Mouse (Mus musculus) lung, embryonic 16.5 days (tissue): ENCODE measurements around the gene N4bp3. TPM values are rescaled to one million over a fixed set of nuclear protein-coding genes. Genes with fewer than 3 reads are reported as not detected.
"Not testable (repeated sequence)": the region's sequence is repeated elsewhere in the genome, so short reads cannot be mapped to it uniquely, and the experiment has no call there.

ENCODE experiments used
- ATAC-seq: fragments of 200-750 bp; cut with Nextera tagmentation; 2 replicates; pipeline ENCODE4 v1.8.0; 2017; ENCODE audit warnings: low read depth, mild to moderate bottlenecking, moderate library complexity
- H3K27ac ChIP-seq: fragments of 300-500 bp; sonication (generic); 2 replicates; pipeline ENCODE4 v1.5.1; 2014; ENCODE audit warnings: mild to moderate bottlenecking, control low read depth, low read length
- H3K27me3 ChIP-seq: fragments of 300-500 bp; sonication (generic); 2 replicates; pipeline ENCODE4 v1.6.1; 2014; ENCODE audit warnings: low read depth, low read length, mixed read lengths; ENCODE audit not compliant: control insufficient read depth, insufficient read depth
- H3K36me3 ChIP-seq: fragments of 300-500 bp; sonication (generic); 2 replicates; pipeline ENCODE4 v1.6.1; 2014; ENCODE audit warnings: low read length; ENCODE audit not compliant: control insufficient read depth, insufficient read depth
- H3K4me1 ChIP-seq: fragments of 300-500 bp; sonication (generic); replicated peaks from 2 replicates; pipeline ENCODE4 v1.6.1; 2014; ENCODE audit warnings: low read length, mixed read lengths; ENCODE audit not compliant: control insufficient read depth, insufficient read depth
- H3K4me2 ChIP-seq: fragments of 300-500 bp; sonication (generic); 2 replicates; pipeline ENCODE4 v1.6.1; 2014; ENCODE audit warnings: low read depth, low read length, control low read depth
- H3K4me3 ChIP-seq: fragments of 300-500 bp; sonication (generic); 2 replicates; pipeline ENCODE4 v1.5.1; 2014; ENCODE audit warnings: mild to moderate bottlenecking, low read length, control low read depth
- H3K9ac ChIP-seq: fragments of 300-500 bp; sonication (generic); 2 replicates; pipeline ENCODE4 v1.6.1; 2014; ENCODE audit warnings: low read length, control low read depth
- H3K9me3 ChIP-seq: fragments of 300-500 bp; sonication (generic); 2 replicates; pipeline ENCODE4 v1.6.1; 2016; ENCODE audit warnings: low read length; ENCODE audit not compliant: control insufficient read depth
- WGBS: fragments of 180-500 bp; shearing (Covaris S2); extraction: QIAGEN DNeasy Blood & Tissue Kit; methylation state at CpG from one replicate; pipeline ENCODE4 v1.1.7; 2014; 5-methylcytosine and 5-hydroxymethylcytosine counted together
- polyA plus RNA-seq: library from polyadenylated mRNA; unstranded; fragments of >200 nt; fragmentation: Nextera tagmentation; extraction: Ambion mirVana; gene quantifications from 2 replicates; pipeline ENCODE4 v1.2.1, GENCODE M21; 2015

N4bp3 gene
- polyA plus RNA-seq, 1 experiment from 2014 or later, result 43.5 TPM

GRCm38 (mm10) chr11:51677737-51678418 lies 27.2 kb upstream of the N4bp3 start:
- Histone ChIP-seq H3K27me3 (no peaks in the 10 kb centered on the region), H3K9me3 (no peaks in the 10 kb centered on the region), H3K36me3 (no peaks in the 10 kb centered on the region), H3K9ac (no peak overlapping the region), H3K4me3 (no peak overlapping the region), H3K4me2 (no peak overlapping the region), H3K27ac (no peak overlapping the region), H3K4me1 (peaks cover 3% of the 10 kb centered on the region; the same call in 1 of the 2 replicates)
- ATAC-seq, result no peak
- WGBS, result 61% methylated on average over 6 of the region's 6 CpGs

- H3K9me3 ChIP-seq, result no peaks in the 10 kb centered on the region
- H3K27me3 ChIP-seq, result no peaks in the 10 kb centered on the region
- H3K27ac ChIP-seq, result no peak overlapping the region
- H3K4me1 ChIP-seq, result no peaks in the 10 kb centered on the region
- ATAC-seq, result no peak
- no peak overlapping the region for H3K9ac ChIP-seq
- H3K4me2 ChIP-seq, result no peak overlapping the region
- H3K4me3 ChIP-seq, result no peak overlapping the region
- H3K36me3 ChIP-seq, result no peaks in the 10 kb centered on the region
- 74% methylated on average over 5 of the region's 5 CpGs for WGBS
Measured at GRCm38 (mm10) chr11:51675386-51675785, 24.7 kb upstream of the N4bp3 start.

GRCm38 (mm10) chr11:51673291-51673690 lies 22.6 kb upstream of the N4bp3 start:
- Histone ChIP-seq H3K4me2 (no peak overlapping the region), H3K36me3 (no peaks in the 10 kb centered on the region), H3K4me3 (no peak overlapping the region), H3K27ac (no peak overlapping the region), H3K9me3 (no peaks in the 10 kb centered on the region), H3K9ac (no peak overlapping the region), H3K27me3 (no peaks in the 10 kb centered on the region), H3K4me1 (no peaks in the 10 kb centered on the region)
- 77% methylated on average over 9 of the region's 9 CpGs for WGBS
- no peak for ATAC-seq

GRCm38 (mm10) chr11:51671376-51671775 lies 20.7 kb upstream of the N4bp3 start:
- 64% methylated on average over 2 of the region's 2 CpGs for WGBS
- Histone ChIP-seq H3K27ac (no peak overlapping the region), H3K27me3 (no peaks in the 10 kb centered on the region), H3K4me2 (no peak overlapping the region), H3K9ac (no peak overlapping the region), H3K4me3 (no peak overlapping the region), H3K4me1 (no peaks in the 10 kb centered on the region), H3K9me3 (no peaks in the 10 kb centered on the region), H3K36me3 (no peaks in the 10 kb centered on the region)
- ATAC-seq, result no peak

- no peaks in the 10 kb centered on the region for H3K9me3 ChIP-seq
- WGBS, result 88% methylated on average over 7 of the region's 7 CpGs
- no peak overlapping the region for H3K4me2 ChIP-seq
- H3K9ac ChIP-seq, result no peak overlapping the region
- H3K27me3 ChIP-seq, result no peaks in the 10 kb centered on the region
- no peak overlapping the region for H3K27ac ChIP-seq
- H3K4me1 ChIP-seq, result no peaks in the 10 kb centered on the region
- ATAC-seq, result no peak
- H3K4me3 ChIP-seq, result no peak overlapping the region
- no peaks in the 10 kb centered on the region for H3K36me3 ChIP-seq
Measured at GRCm38 (mm10) chr11:51670846-51671245, 20.2 kb upstream of the N4bp3 start.

GRCm38 (mm10) chr11:51664747-51665146 lies 14.1 kb upstream of the N4bp3 start:
- H3K4me3 ChIP-seq, H3K9me3 ChIP-seq, H3K4me2 ChIP-seq, H3K4me1 ChIP-seq, H3K9ac ChIP-seq, H3K27ac ChIP-seq, H3K27me3 ChIP-seq, H3K36me3 ChIP-seq: not testable (repeated sequence)
- ATAC-seq, result peak; percentile 68; the same call in 1 of the 2 replicates
- WGBS, result 83% methylated on average over 7 of the region's 7 CpGs

GRCm38 (mm10) chr11:51662632-51663031 lies 12.0 kb upstream of the N4bp3 start:
- 76% methylated on average over 7 of the region's 7 CpGs for WGBS
- Histone ChIP-seq H3K4me1 (peaks cover 8% of the 10 kb centered on the region), H3K4me3 (no peak overlapping the region), H3K27ac (no peak overlapping the region), H3K36me3 (no peaks in the 10 kb centered on the region), H3K27me3 (no peaks in the 10 kb centered on the region), H3K4me2 (no peak overlapping the region), H3K9me3 (no peaks in the 10 kb centered on the region), H3K9ac (no peak overlapping the region)
- ATAC-seq, result no peak

GRCm38 (mm10) chr11:51661867-51662365 lies 11.3 kb upstream of the N4bp3 start:
- H3K27ac ChIP-seq, result no peak overlapping the region
- ATAC-seq, result no peak
- 87% methylated on average over 16 of the region's 16 CpGs for WGBS
- H3K9me3 ChIP-seq, result no peaks in the 10 kb centered on the region
- peaks cover 11% of the 10 kb centered on the region for H3K4me1 ChIP-seq
- no peaks in the 10 kb centered on the region for H3K27me3 ChIP-seq
- no peak overlapping the region for H3K4me3 ChIP-seq
- no peaks in the 10 kb centered on the region for H3K36me3 ChIP-seq
- H3K4me2 ChIP-seq, result no peak overlapping the region
- H3K9ac ChIP-seq, result no peak overlapping the region

- H3K4me3 ChIP-seq, result no peak overlapping the region
- no peaks in the 10 kb centered on the region for H3K9me3 ChIP-seq
- no peak overlapping the region for H3K27ac ChIP-seq
- H3K36me3 ChIP-seq, result no peaks in the 10 kb centered on the region
- no peaks in the 10 kb centered on the region for H3K27me3 ChIP-seq
- peak; percentile 59 for ATAC-seq
- H3K9ac ChIP-seq, result no peak overlapping the region
- no peak overlapping the region for H3K4me2 ChIP-seq
- WGBS, result 30% methylated on average over 6 of the region's 6 CpGs
- peaks cover 15% of the 10 kb centered on the region for H3K4me1 ChIP-seq
Measured at GRCm38 (mm10) chr11:51658705-51659104, 8.1 kb upstream of the N4bp3 start.
